Mouse (Mus musculus) heart, embryonic 16.5 days (tissue): ENCODE results near the gene Pink1. TPM values are rescaled to one million over a fixed set of nuclear protein-coding genes. Genes with fewer than 3 reads are reported as not detected.

Experiments
- ATAC-seq: fragments of 200-750 bp; cut with Nextera tagmentation; replicated peaks from 2 replicates; pipeline ENCODE4 v1.8.0; 2017; ENCODE audit warnings: moderate number of reproducible peaks; ENCODE audit not compliant: insufficient read depth, low FRiP score; ENCODE audit errors: extremely low read depth
- H3K27ac ChIP-seq: fragments of 300-500 bp; sonication (generic); 2 replicates; pipeline ENCODE4 v1.5.1; 2014; ENCODE audit warnings: mild to moderate bottlenecking, low read length, control low read depth, moderate library complexity
- H3K27me3 ChIP-seq: fragments of 300-500 bp; sonication (generic); 2 replicates; pipeline ENCODE4 v1.6.1; 2014; ENCODE audit warnings: low read length, mixed read lengths; ENCODE audit not compliant: control insufficient read depth, insufficient read depth
- H3K36me3 ChIP-seq: fragments of 300-500 bp; sonication (generic); 2 replicates; pipeline ENCODE4 v1.6.1; 2014; ENCODE audit not compliant: control insufficient read depth, insufficient read depth
- H3K4me1 ChIP-seq: fragments of 300-500 bp; sonication (generic); 2 replicates; pipeline ENCODE4 v1.6.1; 2014; ENCODE audit warnings: low read length, mixed read lengths; ENCODE audit not compliant: control insufficient read depth, insufficient read depth
- H3K4me2 ChIP-seq: fragments of 300-500 bp; sonication (generic); 2 replicates; pipeline ENCODE4 v1.6.1; 2014; ENCODE audit warnings: low read depth, mild to moderate bottlenecking, control low read depth, low read length
- H3K4me3 ChIP-seq: fragments of 300-500 bp; sonication (generic); 2 replicates; pipeline ENCODE4 v1.5.1; 2014; ENCODE audit warnings: mild to moderate bottlenecking, control low read depth, low read length
- H3K9ac ChIP-seq: fragments of 300-500 bp; sonication (generic); 2 replicates; pipeline ENCODE4 v1.6.1; 2014; ENCODE audit warnings: low read length, control low read depth
- H3K9me3 ChIP-seq: fragments of 300-500 bp; sonication (generic); replicated peaks from 2 replicates; pipeline ENCODE4 v1.6.1; 2016; ENCODE audit warnings: low read length; ENCODE audit not compliant: control insufficient read depth
- WGBS: fragments of 180-500 bp; shearing (Covaris S2); extraction: QIAGEN DNeasy Blood & Tissue Kit; methylation state at CpG from one replicate; pipeline ENCODE4 v1.1.7; 2014; 5-methylcytosine and 5-hydroxymethylcytosine counted together
- polyA plus RNA-seq: library from polyadenylated mRNA; unstranded; fragments of >200 nt; fragmentation: Nextera tagmentation; extraction: Ambion mirVana; gene quantifications from 2 replicates; pipeline ENCODE4 v1.2.1, GENCODE M21; 2015

Pink1 gene
- polyA plus RNA-seq, 1 experiment from 2014 or later: 70.9 TPM

DNA sequence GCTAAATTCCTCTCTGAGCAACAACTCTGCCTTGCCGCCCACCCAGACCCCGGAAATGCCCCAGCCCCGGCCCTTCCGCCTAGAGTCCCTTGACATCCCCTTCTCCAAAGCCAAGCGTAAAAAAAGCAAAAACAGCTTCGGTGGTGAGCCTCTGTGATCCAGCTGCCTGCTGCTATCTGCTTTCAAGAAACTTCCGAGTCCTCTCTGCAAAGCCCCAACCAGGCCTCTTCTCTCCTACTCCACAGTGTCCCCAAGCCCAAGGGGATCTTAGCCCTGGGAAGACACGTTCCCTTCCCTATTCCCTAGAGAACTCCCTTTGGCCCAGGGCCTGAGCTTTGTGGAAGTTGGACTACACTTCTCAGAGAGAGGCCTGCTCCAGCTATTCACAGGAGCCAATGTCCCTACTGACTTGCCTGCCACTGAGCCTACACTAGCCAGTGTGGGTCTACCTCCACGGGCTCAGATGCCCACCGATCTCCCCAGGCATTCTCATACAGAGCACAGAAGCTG is 24.8 kb downstream of the Pink1 start:
- no peaks in the 10 kb centered on the region for H3K27me3 ChIP-seq
- 74% methylated on average over 10 of the region's 10 CpGs for WGBS
- H3K4me3 ChIP-seq: no peak overlapping the region
- H3K4me2 ChIP-seq: no peak overlapping the region
- H3K4me1 ChIP-seq: peaks cover 12% of the 10 kb centered on the region
- H3K36me3 ChIP-seq: no peaks in the 10 kb centered on the region
- no peak overlapping the region for H3K27ac ChIP-seq
- no peaks in the 10 kb centered on the region for H3K9me3 ChIP-seq
- no peak for ATAC-seq
- no peak overlapping the region for H3K9ac ChIP-seq

DNA sequence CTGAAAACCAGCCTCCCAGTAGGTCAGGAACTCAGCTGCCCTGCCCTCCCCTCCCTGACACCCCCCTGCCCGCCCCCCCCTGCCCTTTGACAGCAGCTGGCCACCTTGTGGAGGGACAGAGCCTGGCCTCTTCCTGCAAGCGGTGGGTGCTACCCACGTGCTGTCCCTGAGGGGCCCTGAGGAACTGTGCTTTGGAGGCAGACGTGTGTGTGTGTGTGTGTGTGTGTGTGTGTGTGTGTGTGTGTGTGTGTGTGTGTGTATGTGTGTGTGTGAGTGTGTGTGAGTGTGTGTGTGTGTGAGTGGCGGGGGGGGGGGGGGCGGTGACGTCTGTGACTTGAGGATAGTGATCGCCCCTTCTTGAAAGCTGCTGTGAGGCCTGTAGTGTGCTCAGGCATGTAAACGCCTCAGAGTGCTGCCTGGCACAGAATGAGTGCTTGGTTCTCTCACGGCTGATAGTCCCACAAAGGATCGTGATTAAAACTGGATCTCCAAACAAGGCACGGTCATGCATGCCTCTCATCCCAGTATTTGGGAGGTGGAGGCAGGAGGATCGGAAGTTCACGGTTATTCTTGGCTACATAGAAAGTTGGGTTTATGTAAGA is 32.1 kb downstream of the Pink1 start:
- H3K4me3 ChIP-seq: no peak overlapping the region
- ATAC-seq: no peak
- no peaks in the 10 kb centered on the region for H3K4me1 ChIP-seq

DNA sequence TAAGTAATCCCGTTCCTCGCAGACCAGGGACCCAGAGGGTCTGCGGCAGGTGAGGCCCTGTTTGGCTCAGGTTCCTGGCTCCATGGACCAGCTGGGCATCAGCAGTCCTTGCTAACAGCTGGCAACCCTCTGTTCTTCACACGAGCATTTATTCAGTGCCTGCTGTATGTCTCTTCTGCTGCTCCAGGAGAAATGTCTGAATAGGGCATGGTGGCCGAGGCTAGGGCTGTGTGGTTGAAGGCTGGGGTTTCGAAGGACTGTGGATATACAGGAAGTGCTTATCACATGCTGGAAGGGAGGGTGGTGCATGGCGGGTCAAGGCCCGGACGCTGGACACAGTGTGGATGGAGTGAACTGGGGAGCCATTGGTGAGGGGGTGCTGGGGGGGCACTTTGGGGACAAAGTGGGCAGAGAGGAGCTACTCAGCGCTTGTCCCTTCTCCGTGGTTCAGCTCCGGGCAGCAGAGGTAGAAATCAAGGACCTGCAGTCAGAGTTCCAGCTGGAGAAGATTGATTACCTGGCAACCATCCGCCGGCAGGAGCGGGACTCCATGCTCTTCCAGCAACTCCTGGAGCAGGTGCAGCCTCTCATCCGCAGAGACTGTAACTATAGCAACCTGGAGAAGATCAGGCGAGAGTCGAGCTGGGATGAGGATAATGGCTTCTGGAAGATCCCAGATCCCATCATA is 32.7 kb downstream of the Pink1 start:
- WGBS: 77% methylated on average over 18 of the region's 18 CpGs
- no peak overlapping the region for H3K4me2 ChIP-seq
- no peak overlapping the region for H3K27ac ChIP-seq
- no peaks in the 10 kb centered on the region for H3K27me3 ChIP-seq
- no peak for ATAC-seq
- H3K4me1 ChIP-seq: no peaks in the 10 kb centered on the region
- H3K36me3 ChIP-seq: no peaks in the 10 kb centered on the region
- no peaks in the 10 kb centered on the region for H3K9me3 ChIP-seq
- H3K4me3 ChIP-seq: no peak overlapping the region
- no peak overlapping the region for H3K9ac ChIP-seq

More for the DNA sequence above, 32.1 kb downstream of the Pink1 start:
- Histone ChIP-seq H3K9ac (no peak overlapping the region), H3K27me3 (no peaks in the 10 kb centered on the region), H3K36me3 (no peaks in the 10 kb centered on the region), H3K9me3 (no peaks in the 10 kb centered on the region), H3K27ac (no peak overlapping the region), H3K4me2 (no peak overlapping the region)
- WGBS: 74% methylated on average over 11 of the region's 14 CpGs

DNA sequence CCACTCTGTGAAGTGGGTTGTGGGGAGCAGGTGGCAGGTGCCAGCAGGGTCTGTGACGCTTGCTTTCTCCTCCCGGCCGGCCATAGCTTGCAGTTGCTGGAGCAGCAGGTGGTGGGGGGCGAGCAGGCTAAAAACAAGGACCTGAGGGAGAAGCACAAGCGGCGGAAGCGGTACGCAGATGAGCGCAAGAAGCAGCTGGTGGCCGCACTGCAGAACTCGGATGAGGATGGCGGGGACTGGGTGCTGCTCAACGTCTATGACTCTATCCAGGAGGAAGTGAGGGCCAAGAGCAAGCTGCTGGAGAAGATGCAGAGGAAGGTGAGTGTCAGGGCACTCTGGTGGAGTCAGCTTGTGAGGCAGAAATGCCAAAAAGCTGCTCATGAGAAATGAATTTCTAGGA is 34.1 kb downstream of the Pink1 start:
- Histone ChIP-seq H3K4me3 (no peak overlapping the region), H3K27ac (no peak overlapping the region), H3K9me3 (no peaks in the 10 kb centered on the region), H3K27me3 (no peaks in the 10 kb centered on the region), H3K4me2 (no peak overlapping the region), H3K36me3 (no peaks in the 10 kb centered on the region), H3K4me1 (no peaks in the 10 kb centered on the region), H3K9ac (no peak overlapping the region)
- no peak for ATAC-seq
- WGBS: 83% methylated on average over 13 of the region's 13 CpGs

DNA sequence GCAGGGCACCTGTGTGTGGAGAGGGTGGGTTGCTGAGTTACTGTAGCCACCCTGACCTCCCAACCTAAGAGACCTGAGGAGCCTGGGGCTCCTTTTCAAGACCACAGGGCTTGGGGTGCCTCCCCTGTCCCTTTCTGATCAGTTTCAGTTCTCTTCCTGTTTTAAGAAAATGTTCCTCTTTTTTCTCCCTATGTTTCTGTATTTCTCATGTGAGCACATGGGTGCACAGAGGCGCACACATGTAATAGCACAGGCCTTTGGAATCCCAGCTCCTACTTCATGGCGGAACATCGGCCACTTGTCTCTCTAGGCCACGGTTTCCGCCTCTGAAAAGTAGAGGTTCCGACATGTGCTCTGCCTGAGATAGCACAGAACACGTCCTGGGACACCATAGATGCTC is 37.4 kb downstream of the Pink1 start:
- Histone ChIP-seq H3K9ac (no peak overlapping the region), H3K4me3 (no peak overlapping the region), H3K9me3 (no peaks in the 10 kb centered on the region), H3K27me3 (no peaks in the 10 kb centered on the region), H3K4me2 (no peak overlapping the region), H3K4me1 (no peaks in the 10 kb centered on the region), H3K27ac (no peak overlapping the region), H3K36me3 (no peaks in the 10 kb centered on the region)
- ATAC-seq: no peak
- 75% methylated on average over 7 of the region's 7 CpGs for WGBS

DNA sequence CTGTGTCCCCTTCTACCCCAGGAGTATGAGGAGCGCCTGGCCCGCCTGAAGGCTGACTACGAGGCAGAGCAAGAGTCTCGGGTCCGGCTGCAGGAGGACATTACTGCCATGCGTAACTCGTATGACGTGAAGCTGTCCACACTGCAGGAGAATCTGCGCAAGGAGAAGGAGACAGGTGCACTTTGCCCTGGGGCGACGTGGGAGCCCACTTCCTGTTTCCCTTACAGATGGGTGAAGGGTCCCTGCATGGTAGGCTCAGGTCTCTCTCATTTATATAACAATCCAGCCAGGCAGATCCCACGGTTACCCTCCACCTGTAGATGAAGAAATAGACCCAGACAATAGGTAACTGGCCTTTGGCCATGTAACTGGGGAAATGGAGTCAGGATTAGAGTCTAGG is 39.7 kb downstream of the Pink1 start:
- 80% methylated on average over 12 of the region's 12 CpGs for WGBS
- no peaks in the 10 kb centered on the region for H3K4me1 ChIP-seq
- H3K27ac ChIP-seq: no peak overlapping the region
- H3K9me3 ChIP-seq: no peaks in the 10 kb centered on the region
- ATAC-seq: no peak
- no peak overlapping the region for H3K4me3 ChIP-seq
- no peaks in the 10 kb centered on the region for H3K27me3 ChIP-seq
- H3K4me2 ChIP-seq: no peak overlapping the region
- no peaks in the 10 kb centered on the region for H3K36me3 ChIP-seq
- H3K9ac ChIP-seq: no peak overlapping the region

DNA sequence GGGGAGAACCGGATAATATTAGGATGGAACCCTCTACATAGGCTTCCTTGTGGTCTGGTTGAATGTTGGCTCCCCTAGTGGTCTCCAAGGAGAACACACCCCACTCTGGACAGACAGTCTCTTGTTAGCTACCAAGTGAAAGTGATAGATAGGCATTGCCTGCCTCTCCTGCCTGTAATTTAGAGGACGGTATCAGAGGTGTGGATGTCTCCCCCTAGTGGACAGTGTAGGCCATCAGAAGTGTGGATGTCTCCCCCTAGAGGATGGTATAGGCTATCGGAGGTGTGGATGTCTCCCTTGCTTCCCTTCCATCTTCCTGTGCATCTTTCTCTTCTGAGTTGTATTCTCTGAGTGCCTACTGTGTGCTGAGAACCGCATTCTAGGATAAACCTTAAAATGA is 43.3 kb downstream of the Pink1 start:
- no peaks in the 10 kb centered on the region for H3K27me3 ChIP-seq
- H3K9ac ChIP-seq: no peak overlapping the region
- no peaks in the 10 kb centered on the region for H3K4me1 ChIP-seq
- 26% methylated on average over 4 of the region's 4 CpGs for WGBS
- H3K27ac ChIP-seq: no peak overlapping the region
- no peak overlapping the region for H3K4me2 ChIP-seq
- peak; percentile 38 for ATAC-seq
- H3K36me3 ChIP-seq: no peaks in the 10 kb centered on the region
- H3K9me3 ChIP-seq: no peaks in the 10 kb centered on the region
- no peak overlapping the region for H3K4me3 ChIP-seq

DNA sequence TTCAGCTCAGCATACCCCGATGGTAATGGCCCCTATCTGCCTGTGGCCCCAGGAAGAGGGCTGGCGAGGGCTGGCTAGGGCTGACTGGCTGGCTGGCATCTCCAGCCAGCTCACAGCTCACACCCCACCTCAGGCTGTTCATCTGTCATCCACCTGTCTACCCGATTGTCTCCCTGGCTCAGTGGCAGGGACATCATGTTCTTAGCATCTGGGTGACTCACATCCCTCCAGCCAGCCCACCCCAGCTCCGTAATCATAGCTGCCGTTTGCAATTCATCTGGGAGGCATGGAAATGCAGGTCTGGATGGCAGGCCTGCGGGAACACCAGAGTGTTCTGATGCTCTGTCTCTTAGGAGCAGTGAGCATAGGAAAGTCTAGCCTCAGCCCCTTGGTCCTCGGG is 47.8 kb downstream of the Pink1 start:
- WGBS: 61% methylated on average over 7 of the region's 7 CpGs
- ATAC-seq: no peak
- no peaks in the 10 kb centered on the region for H3K27me3 ChIP-seq

More for the DNA sequence above, 47.8 kb downstream of the Pink1 start:
- Histone ChIP-seq H3K9ac (no peak overlapping the region), H3K4me2 (no peak overlapping the region), H3K36me3 (no peaks in the 10 kb centered on the region), H3K4me3 (no peak overlapping the region), H3K9me3 (no peaks in the 10 kb centered on the region), H3K4me1 (no peaks in the 10 kb centered on the region), H3K27ac (no peak overlapping the region)
